Mouse (Mus musculus) intestine, embryonic 14.5 days (tissue): ENCODE data around the gene Ano10. TPM values are rescaled to one million over a fixed set of nuclear protein-coding genes. Genes with fewer than 3 reads are reported as not detected.

ENCODE experiments used
- ATAC-seq: fragments of 200-750 bp; cut with Nextera tagmentation; replicated peaks from 2 replicates; pipeline ENCODE4 v1.8.0; 2017; ENCODE audit warnings: low read depth, moderate number of reproducible peaks, moderate TSS enrichment, moderate library complexity; ENCODE audit not compliant: low FRiP score, low TSS enrichment
- DNase-seq: peaks from one replicate; pipeline ENCODE4 v3.0.0-alpha.2; 2018; ENCODE audit warnings: low spot score
- H3K27ac ChIP-seq: fragments of 300-500 bp; sonication (generic); 2 replicates; pipeline ENCODE4 v1.5.1; 2014; ENCODE audit warnings: low read depth, mild to moderate bottlenecking, control low read depth
- H3K27me3 ChIP-seq: fragments of 300-500 bp; sonication (generic); replicated peaks from 2 replicates; pipeline ENCODE4 v1.6.1; 2014; ENCODE audit warnings: low read length, control low read depth; ENCODE audit not compliant: control insufficient read depth, insufficient read depth
- H3K36me3 ChIP-seq: fragments of 300-500 bp; sonication (generic); 2 replicates; pipeline ENCODE4 v1.6.1; 2014; ENCODE audit warnings: low read length, control low read depth; ENCODE audit not compliant: control insufficient read depth, insufficient read depth
- H3K4me1 ChIP-seq: fragments of 300-500 bp; sonication (generic); replicated peaks from 2 replicates; pipeline ENCODE4 v1.6.1; 2014; ENCODE audit warnings: low read length, control low read depth, mixed read lengths; ENCODE audit not compliant: control insufficient read depth, insufficient read depth
- H3K4me2 ChIP-seq: fragments of 300-500 bp; sonication (generic); 2 replicates; pipeline ENCODE4 v1.6.1; 2014; ENCODE audit warnings: low read length
- H3K4me3 ChIP-seq: fragments of 300-500 bp; sonication (generic); 2 replicates; pipeline ENCODE4 v1.5.1; 2014; ENCODE audit warnings: low read depth, low read length, control low read depth, mixed read lengths
- H3K9ac ChIP-seq: fragments of 300-500 bp; sonication (generic); 2 replicates; pipeline ENCODE4 v1.6.1; 2014; ENCODE audit warnings: mild to moderate bottlenecking, low read length
- H3K9me3 ChIP-seq: fragments of 300-500 bp; sonication (generic); 2 replicates; pipeline ENCODE4 v1.6.1; 2016; ENCODE audit warnings: low read length, control low read depth; ENCODE audit not compliant: control insufficient read depth
- WGBS: fragments of 180-500 bp; shearing (Covaris S2); extraction: QIAGEN DNeasy Blood & Tissue Kit; methylation state at CpG from one replicate; pipeline ENCODE4 v1.1.7; 2014; 5-methylcytosine and 5-hydroxymethylcytosine counted together
- polyA plus RNA-seq: library from polyadenylated mRNA; unstranded; fragments of >200 nt; fragmentation: Nextera tagmentation; extraction: Ambion mirVana; gene quantifications from 2 replicates; pipeline ENCODE4 v1.2.1, GENCODE M21; 2014

Gene Ano10
- polyA plus RNA-seq, 1 experiment from 2014 or later: 41.6 TPM

DNA sequence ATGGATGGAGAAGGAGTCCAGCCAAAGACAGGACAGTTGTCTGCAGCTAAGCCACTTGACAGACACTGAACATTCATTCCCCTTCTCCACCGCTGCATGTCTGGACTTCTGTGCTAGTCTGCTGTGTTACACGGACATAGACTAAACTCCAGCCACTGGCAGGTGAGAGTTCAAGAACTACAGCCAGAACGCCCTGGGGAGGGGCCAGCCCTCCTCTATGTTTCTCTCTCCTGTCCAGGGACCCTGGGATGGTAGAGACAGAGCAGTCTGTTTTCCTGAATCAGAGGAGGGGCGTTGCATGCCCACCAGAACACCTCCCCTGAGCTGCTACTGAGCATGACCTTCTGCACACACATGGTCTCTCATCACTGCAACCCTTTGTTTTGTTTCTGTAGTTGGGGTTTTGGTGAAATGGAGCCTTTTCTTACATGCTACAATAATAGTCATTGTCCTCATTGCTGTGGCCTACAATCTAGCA, 8.4 kb downstream of the Ano10 start:
- Histone ChIP-seq H3K36me3 (no peaks in the 10 kb centered on the region), H3K9ac (no peak overlapping the region), H3K9me3 (no peaks in the 10 kb centered on the region), H3K4me3 (no peak overlapping the region), H3K4me2 (peak overlapping the region; percentile 4), H3K27me3 (no peaks in the 10 kb centered on the region), H3K27ac (peak overlapping the region; percentile 34; the same call in 1 of the 2 replicates), H3K4me1 (peaks cover 15% of the 10 kb centered on the region)
- 20% methylated on average over 4 of the region's 4 CpGs for WGBS
- no peak for DNase-seq
- no peak; the same call in 1 of the 2 replicates for ATAC-seq

GRCm38 (mm10) chr9:122285146-122285832, 8.9 kb downstream of the Ano10 start:
- peak overlapping the region; percentile 4 for H3K4me2 ChIP-seq
- WGBS: 11% methylated on average over 7 of the region's 11 CpGs
- no peak overlapping the region for H3K4me3 ChIP-seq
- ATAC-seq (peak; percentile 55), DNase-seq (peak; percentile 68)
- H3K9ac ChIP-seq: no peak overlapping the region
- peak overlapping the region; percentile 34; the same call in 1 of the 2 replicates for H3K27ac ChIP-seq
- H3K36me3 ChIP-seq: no peaks in the 10 kb centered on the region
- H3K27me3 ChIP-seq: no peaks in the 10 kb centered on the region
- H3K9me3 ChIP-seq: no peaks in the 10 kb centered on the region
- peaks cover 15% of the 10 kb centered on the region for H3K4me1 ChIP-seq

DNA sequence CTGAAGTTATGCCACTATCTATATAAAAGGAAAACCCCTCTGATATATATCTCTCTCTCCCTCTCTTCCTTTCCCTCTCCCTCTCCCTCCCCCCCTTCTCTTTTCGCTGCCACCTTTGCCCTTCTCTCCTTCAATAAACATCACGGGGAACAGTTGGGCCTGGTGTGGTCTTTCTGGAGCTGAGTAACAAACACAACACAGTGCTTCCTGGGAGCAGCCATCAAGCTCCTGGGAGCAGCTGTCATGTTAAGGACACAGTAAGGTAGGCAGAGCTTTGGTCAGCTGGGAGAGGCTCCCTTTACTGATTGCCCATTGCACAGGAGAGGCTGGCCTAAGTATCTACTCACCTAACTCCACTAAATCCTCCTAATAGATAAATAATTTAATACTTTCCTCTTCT, 9.5 kb downstream of the Ano10 start:
- no peak overlapping the region for H3K4me3 ChIP-seq
- H3K9me3 ChIP-seq: no peaks in the 10 kb centered on the region
- ATAC-seq: no peak
- 56% methylated on average over 2 of the region's 2 CpGs for WGBS
- H3K27ac ChIP-seq: peak overlapping the region; percentile 7; the same call in 1 of the 2 replicates
- DNase-seq: no peak
- H3K27me3 ChIP-seq: no peaks in the 10 kb centered on the region
- H3K4me1 ChIP-seq: peaks cover 15% of the 10 kb centered on the region
- no peaks in the 10 kb centered on the region for H3K36me3 ChIP-seq
- H3K9ac ChIP-seq: no peak overlapping the region
- no peak overlapping the region for H3K4me2 ChIP-seq

DNA sequence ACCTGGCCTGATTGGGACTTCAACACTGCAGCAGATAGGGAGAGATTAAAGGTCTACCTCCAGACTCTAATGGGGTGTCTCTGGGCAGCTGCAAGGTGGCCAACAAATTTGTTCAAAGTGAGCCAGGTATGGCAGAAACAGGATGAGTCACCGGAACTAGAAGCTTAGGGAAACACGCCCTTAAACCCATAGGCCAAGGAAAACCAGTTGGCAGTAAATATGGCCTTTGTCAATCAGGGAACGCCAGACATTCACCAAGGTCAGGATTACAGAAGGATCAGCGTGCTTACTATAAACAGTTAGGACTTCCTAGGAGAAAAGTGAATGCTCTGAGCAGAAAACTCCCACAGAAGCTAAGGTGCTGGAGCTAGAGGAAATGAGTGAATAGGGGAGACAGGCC, 13.2 kb downstream of the Ano10 start:
- no peak for ATAC-seq
- H3K27me3 ChIP-seq: no peaks in the 10 kb centered on the region
- no peak overlapping the region for H3K27ac ChIP-seq
- no peak overlapping the region for H3K4me3 ChIP-seq
- peaks cover 12% of the 10 kb centered on the region for H3K4me1 ChIP-seq
- WGBS: 57% methylated on average over 4 of the region's 4 CpGs
- H3K4me2 ChIP-seq: no peak overlapping the region
- DNase-seq: no peak
- H3K36me3 ChIP-seq: no peaks in the 10 kb centered on the region
- no peaks in the 10 kb centered on the region for H3K9me3 ChIP-seq
- no peak overlapping the region for H3K9ac ChIP-seq

- Histone ChIP-seq H3K4me2 (no peak overlapping the region), H3K9me3 (no peaks in the 10 kb centered on the region), H3K36me3 (peaks cover 7% of the 10 kb centered on the region), H3K9ac (no peak overlapping the region), H3K27ac (no peak overlapping the region), H3K4me1 (no peaks in the 10 kb centered on the region; the same call in 1 of the 2 replicates), H3K4me3 (no peak overlapping the region), H3K27me3 (no peaks in the 10 kb centered on the region)
- ATAC-seq (no peak), DNase-seq (no peak)
- 95% methylated on average over 2 of the region's 2 CpGs for WGBS
Measured at GRCm38 (mm10) chr9:122276665-122277064, 17.6 kb downstream of the Ano10 start.

DNA sequence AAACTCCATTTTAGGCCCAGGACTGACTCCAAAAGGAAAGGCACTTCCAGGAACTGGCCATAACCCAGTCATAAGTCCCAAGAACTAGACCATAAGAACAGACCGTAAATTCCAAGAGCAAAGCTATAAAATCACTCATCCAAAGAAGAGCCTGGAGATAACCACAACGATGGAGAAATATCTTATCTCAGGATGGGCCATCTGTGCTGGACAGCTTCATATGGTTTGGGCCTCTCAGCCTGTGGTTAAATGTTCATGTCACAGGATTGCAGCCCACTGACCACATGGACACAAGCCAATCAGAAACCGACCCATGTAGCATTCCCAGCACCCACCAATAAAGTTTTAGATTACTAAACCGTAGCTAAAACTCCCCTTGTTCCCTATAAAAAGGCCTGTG, 18.1 kb downstream of the Ano10 start:
- WGBS: 80% methylated on average over 4 of the region's 4 CpGs
- Histone ChIP-seq H3K4me2 (no peak overlapping the region), H3K4me1 (no peaks in the 10 kb centered on the region; the same call in 1 of the 2 replicates), H3K9ac (no peak overlapping the region), H3K4me3 (no peak overlapping the region), H3K27ac (no peak overlapping the region), H3K36me3 (peaks cover 7% of the 10 kb centered on the region), H3K9me3 (no peaks in the 10 kb centered on the region), H3K27me3 (no peaks in the 10 kb centered on the region)
- ATAC-seq: no peak
- no peak for DNase-seq

GRCm38 (mm10) chr9:122274346-122274745, 19.9 kb downstream of the Ano10 start:
- no peak overlapping the region for H3K9ac ChIP-seq
- H3K4me3 ChIP-seq: no peak overlapping the region
- H3K36me3 ChIP-seq: peaks cover 11% of the 10 kb centered on the region
- no peaks in the 10 kb centered on the region for H3K9me3 ChIP-seq
- H3K4me2 ChIP-seq: no peak overlapping the region
- ATAC-seq (no peak), DNase-seq (no peak)
- no peak overlapping the region for H3K27ac ChIP-seq
- H3K4me1 ChIP-seq: no peaks in the 10 kb centered on the region; the same call in 1 of the 2 replicates
- no peaks in the 10 kb centered on the region for H3K27me3 ChIP-seq
- 65% methylated on average over 4 of the region's 4 CpGs for WGBS

DNA sequence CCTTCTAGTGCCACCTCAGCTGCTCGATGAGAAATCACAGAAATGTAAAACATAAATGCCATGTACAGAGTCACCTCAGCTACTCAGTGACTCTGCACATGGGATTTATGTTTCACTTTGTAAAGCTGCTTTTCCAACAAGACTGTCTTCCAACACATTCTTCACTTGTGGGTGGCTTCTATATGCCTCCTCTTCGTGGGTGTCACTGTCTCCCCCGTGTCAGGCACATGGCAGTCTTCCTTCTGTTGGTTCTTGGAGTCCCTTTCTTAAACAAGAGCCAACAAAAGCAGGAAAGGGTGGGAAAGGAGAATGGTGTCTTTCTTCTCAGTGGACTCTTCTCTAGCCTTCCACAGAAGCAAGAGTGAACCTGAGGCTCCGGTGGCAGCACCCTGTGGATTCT, 20.3 kb downstream of the Ano10 start:
- Histone ChIP-seq H3K9me3 (no peaks in the 10 kb centered on the region), H3K4me3 (no peak overlapping the region), H3K27me3 (no peaks in the 10 kb centered on the region), H3K9ac (no peak overlapping the region), H3K36me3 (peaks cover 11% of the 10 kb centered on the region), H3K4me2 (no peak overlapping the region), H3K27ac (no peak overlapping the region), H3K4me1 (no peaks in the 10 kb centered on the region; the same call in 1 of the 2 replicates)
- DNase-seq (no peak), ATAC-seq (no peak)
- 87% methylated on average over 4 of the region's 4 CpGs for whole genome bisulfite sequencing

- no peak overlapping the region for H3K27ac ChIP-seq
- no peak overlapping the region for H3K4me2 ChIP-seq
- WGBS: 66% methylated on average over 4 of the region's 4 CpGs
- H3K4me1 ChIP-seq: no peaks in the 10 kb centered on the region; the same call in 1 of the 2 replicates
- H3K27me3 ChIP-seq: no peaks in the 10 kb centered on the region
- peaks cover 11% of the 10 kb centered on the region for H3K36me3 ChIP-seq
- no peak for DNase-seq
- H3K9me3 ChIP-seq: no peaks in the 10 kb centered on the region
- H3K9ac ChIP-seq: no peak overlapping the region
- no peak overlapping the region for H3K4me3 ChIP-seq
- no peak for ATAC-seq
Measured at GRCm38 (mm10) chr9:122271866-122272265, 22.4 kb downstream of the Ano10 start.
